Mouse (Mus musculus) heart, adult 9 months (tissue): Measurements from ENCODE around the gene Ramp2.
A peak's percentile ranks its signal among the peaks of the same experiment; 100 is the strongest.

Experiments
- DNase-seq, 2 experiments: peaks; one replicate each; pipeline ENCODE4 v3.0.0; 2022; ENCODE audit warnings: low spot score in 2 of 2

Ramp2 gene

DNA sequence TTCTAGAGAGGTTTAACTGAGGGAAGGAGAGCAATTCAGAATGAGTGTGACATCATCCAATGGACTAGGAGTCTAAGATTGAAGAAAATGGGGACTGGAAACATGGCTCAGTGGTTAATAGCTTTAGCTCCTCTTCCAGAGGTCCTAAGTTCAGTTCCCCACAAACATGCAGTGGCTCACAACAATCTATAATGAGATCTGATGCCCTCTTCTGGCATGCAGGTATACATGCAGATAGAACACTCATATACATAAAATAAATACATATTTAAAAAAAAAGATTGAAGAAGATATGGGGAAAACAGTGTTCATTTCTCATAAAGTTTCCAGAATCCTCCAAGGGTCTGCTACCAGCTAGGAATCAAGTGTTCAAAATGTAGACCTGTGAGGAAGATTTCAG, 10.4 kb upstream of the Ramp2 start:
- no peak for DNase-seq

DNA sequence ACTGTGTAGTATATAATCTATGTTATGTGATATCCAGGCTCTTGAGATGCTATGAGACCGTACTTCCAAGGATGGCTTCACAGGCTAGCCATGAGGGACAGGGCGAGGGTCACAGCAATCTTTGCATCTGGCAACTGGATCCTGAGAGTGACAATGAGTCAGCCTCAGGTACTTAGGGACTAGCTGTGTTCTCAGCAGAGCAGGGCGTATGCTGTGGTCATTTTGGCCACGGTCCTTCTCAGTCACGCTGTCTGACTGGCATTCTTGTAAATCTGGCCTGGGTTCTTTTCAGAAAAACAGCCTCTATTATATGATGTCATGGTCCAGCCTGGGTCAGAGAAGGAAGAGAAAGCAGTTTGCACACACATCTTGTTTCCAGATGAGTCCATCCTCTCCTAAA, 9.0 kb upstream of the Ramp2 start:
- DNase-seq = peak in 1 of 2 experiments; percentile 17

DNA sequence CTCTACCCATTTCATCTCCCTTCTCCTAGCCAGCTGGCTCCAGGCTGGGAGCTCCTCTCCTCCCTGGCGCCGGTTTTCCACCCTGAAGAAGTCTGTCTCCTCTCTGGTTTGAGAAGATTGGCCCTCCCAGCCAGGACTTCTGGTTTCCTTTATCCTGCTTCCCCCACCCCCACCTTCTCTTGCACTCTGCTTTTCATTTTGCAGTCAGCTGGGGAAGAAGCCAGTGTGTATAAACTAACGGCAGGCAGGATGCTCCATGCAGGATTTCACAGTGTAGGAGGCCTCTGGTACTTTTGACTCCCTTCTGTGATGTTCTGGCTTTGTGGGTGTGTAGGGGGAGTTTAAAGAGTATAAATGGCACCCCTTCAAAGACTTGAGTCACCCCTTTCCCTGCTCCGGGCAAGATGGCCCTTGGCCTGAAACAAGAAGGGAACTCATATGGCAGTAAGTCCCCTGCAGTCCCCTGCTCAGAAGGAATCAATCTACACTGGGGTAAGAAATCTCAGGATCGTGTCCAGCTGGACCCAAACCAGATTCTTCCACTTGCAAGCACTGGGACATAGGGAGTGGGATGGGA, 7.7 kb upstream of the Ramp2 start:
- DNase-seq = peak; percentile 24 to 36

DNA sequence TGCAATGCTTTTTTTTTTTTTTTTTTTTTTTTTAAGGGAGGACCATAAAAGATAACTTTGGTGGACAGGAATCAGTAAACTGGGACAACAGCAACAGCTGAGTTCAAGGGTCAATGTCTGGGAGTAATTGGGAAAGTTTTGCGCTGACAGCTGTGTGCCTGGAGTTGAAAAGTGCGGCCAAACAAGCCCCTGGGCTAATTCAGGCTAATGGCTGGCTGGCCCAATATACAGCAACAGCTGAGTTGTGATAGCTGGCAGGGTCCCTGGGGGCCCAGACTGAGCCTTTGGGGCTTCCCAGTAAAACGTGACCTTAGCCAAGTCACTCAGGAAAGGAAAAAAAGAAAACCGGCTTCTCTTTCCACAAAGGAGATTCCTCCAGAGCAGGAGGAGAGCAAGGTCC, 757 bp upstream of the Ramp2 start:
- peak; percentile 79 to 81 for DNase-seq

- peak in 1 of 2 experiments; percentile 57 for DNase-seq
Measured at GRCm38 (mm10) chr11:101246702-101247012, 829 bp downstream of the Ramp2 start.

DNA sequence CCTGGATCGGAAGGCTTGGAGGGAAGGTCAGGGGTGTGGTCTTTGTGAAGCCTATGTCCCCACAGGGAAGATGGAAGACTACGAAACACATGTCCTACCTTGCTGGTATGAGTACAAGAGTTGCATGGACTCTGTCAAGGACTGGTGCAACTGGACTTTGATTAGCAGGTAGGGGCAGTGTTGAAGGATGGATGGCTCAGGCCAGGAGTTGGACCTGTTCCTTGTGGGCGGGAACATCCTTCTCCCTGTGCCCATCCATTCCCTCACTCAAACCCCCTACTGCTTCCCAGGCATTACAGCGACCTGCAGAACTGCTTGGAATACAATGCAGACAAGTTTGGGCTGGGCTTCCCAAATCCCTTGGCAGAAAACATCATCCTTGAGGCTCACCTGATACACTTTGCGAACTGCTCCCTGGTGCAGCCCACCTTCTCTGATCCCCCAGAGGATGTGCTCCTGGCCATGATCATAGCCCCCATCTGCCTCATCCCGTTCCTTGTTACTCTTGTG, 1.7 kb downstream of the Ramp2 start:
- DNase-seq = no peak

DNA sequence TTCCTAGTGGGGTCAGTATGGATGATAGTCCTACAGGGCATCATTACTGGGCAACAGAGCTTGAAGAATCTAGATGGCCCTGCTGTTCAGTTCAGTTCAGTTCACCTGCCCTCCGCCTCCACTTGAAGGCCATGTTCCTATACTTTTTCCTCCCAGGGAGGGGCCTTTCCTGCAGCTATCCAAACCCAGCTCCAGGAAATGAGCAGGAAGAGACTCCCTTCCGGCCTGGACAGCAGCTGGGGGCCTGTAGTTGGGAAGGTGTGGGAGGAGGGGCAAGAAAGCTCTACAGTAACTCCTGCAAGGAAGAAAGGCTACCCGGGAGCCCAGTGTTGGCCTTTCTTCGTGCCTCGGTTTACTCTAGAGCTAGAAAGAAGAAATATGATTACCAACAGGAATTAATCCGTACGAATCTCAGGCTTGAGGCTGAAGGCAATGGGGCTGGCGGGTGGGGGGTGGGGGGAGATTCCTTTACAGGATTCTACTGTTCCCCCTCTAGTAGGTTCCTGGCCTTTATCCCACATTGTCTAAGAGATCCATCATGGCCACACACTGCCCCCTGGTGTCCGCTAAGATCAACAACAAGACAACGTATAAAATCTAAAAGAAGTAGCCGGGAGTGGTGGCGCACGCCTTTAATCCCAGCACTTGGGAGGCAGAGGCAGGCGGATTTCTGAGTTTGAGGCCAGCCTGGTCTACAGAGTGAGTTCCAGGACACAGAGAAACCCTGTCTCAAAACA, 2.6 kb downstream of the Ramp2 start:
- peak; percentile 78 to 84 for DNase-seq

DNA sequence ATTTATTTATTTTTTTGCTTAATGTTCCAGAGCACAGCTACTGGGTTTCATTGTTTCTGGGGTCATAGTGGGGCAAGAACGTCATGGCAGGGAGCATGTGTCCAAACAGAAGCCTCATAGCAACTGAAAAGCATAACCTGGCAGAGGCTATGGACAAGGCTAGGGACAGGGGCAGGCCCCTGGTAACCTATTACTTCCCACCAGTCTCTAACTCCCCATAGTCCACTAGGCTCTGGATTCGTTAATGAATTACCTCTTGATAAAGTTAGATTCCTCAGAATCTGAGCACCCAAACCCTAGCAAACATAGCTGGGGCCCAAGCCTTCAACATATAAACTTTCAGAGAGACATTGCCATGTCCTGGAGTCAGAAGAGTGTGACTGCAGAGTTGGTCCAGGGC, 5.2 kb downstream of the Ramp2 start:
- DNase-seq = no peak

GRCm38 (mm10) chr11:101252941-101253340, 7.1 kb downstream of the Ramp2 start:
- DNase-seq = peak in 1 of 2 experiments; percentile 34

GRCm38 (mm10) chr11:101253613-101254389, 8.0 kb downstream of the Ramp2 start, which contains the start of gene Vps25:
Vps25 (plus strand) TSS chr11:101253707.
- peak; percentile 80 to 85 for DNase-seq

GRCm38 (mm10) chr11:101255826-101256775, 10.3 kb downstream of the Ramp2 start:
- DNase-seq = peak; percentile 70 to 73

GRCm38 (mm10) chr11:101259261-101259712, 13.5 kb downstream of the Ramp2 start:
- DNase-seq = peak; percentile 39 to 40

- peak; percentile 57 to 61 for DNase-seq
Measured at GRCm38 (mm10) chr11:101259948-101260825, 14.4 kb downstream of the Ramp2 start, which contains the start of gene Wnk4. Wnk4 (plus strand) TSS chr11:101260567.

DNA sequence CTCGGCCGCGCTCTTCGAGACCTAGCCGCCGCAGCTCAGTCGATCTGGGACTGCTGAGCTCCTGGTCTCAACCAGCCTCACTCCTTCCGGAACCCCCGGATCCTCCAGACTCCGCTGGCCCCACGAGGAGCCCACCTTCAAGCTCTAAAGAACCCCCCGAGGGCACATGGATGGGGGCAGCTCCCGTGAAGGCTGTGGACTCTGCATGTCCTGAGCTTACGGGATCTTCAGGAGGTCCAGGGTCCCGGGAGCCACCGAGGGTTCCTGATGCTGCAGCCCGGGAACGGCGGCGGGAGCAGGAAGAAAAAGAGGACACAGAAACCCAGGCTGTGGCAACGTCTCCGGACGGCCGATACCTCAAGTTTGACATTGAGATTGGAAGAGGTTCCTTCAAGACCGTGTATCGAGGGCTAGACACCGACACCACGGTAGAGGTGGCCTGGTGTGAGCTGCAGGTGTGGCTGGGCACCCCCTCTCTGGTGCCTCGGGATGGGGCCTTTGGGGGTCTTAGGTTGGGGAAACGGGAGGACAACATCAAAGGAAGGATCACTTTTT, 15.1 kb downstream of the Ramp2 start:
- DNase-seq = peak in 1 of 2 experiments; percentile 26

DNA sequence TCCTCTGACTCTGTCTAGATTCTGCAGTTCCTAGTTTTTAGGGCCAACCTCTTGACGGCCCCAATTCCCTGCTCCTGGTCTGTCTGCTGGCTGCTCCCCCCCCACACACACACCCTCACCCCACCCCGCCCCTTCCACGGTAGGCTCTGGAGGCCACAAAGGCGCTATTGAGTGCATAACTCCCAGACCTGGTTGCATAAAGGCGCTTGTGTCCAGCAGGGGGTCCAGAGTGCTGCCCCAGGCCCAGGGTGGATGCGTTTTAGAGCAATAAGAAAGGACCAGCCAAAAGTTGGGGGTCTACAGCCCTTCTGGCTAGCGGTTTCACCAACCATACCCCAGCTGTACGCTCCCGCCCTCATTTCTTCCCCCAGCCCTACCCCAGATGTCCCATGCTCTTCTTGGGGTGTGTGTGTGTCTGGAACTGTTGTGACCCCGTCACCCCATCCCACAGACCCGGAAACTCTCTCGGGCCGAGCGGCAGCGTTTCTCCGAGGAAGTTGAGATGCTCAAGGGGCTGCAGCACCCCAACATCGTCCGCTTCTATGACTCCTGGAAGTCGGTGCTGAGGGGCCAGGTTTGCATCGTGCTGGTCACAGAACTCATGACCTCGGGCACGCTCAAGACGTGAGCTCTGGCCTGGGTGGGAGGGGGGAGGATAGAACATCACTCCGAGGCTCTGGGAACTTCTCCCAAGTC, 16.6 kb downstream of the Ramp2 start:
- no peak for DNase-seq

DNA sequence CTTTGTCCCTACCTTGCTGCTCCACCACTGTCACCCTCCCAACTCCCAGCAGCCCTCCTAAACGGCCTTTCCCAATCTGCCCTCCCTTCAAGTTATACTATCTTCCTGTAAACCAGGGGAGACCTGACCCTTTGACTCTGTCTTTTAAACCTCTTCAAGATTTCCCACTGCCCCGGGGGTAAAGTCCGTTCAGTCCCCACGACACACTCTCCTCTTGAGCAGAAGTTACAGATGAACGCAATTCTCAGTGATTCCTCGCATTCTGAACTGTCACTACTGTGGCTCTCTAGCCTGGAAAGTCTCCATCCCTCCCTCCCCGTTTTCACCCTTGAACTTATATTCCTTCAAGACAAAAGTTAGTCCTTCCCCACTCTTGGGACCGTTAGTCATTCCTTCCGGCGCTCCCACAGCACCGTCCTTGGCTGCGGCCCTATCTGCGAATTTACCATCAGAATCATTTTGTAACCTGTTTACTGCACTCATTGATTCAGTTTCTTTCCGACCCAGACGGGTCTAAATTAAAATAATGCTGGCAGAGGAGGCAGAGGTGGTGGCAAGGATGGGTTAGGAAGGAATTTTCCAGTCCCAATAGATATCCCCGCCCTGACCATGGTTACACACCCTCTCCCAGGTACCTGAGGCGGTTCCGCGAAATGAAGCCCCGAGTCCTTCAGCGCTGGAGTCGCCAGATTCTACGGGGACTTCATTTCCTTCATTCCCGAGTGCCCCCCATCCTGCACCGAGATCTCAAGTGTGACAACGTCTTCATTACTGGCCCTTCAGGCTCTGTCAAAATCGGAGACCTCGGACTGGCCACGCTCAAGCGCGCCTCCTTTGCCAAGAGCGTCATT, 17.5 kb downstream of the Ramp2 start:
- no peak for DNase-seq

DNA sequence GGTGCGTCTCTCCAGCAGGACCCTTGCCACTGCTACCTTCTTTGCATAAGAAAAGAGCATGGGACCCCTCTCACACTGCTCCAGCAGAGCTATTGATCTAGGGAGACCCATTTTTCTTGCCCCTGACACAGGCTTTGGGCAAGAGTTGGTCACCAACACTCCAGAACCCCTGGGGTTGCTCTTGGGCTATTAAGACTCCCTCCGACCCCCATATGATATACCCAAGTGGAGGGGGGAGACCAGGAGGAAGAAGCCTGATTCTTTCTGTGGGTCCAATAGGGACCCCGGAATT, 18.1 kb downstream of the Ramp2 start:
- DNase-seq = no peak

DNA sequence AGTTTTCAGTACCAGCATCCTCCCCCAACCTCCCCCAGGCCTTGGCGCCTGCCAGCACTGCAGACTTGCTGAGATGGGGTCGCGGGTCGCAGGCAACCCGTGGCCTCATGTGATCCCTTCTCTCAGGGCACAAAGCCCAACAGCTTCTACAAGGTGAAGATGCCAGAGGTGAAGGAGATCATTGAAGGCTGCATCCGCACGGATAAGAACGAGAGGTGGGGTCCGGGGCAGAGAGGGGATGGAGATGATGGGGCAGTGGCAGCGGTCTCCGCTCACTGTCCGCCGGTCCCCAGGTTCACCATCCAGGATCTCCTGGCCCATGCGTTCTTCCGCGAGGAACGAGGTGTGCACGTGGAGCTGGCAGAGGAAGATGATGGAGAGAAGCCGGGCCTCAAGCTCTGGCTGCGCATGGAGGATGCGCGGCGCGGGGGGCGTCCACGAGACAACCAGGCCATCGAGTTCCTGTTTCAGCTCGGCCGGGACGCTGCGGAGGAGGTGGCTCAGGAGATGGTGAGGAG, 19.2 kb downstream of the Ramp2 start:
- no peak for DNase-seq
